Mouse (Mus musculus): ENCODE results near the gene 4933403O08Rik.

The 4933403O08Rik gene

GRCm38 (mm10) chrX:112238749-112239148 is at the start of gene 4933403O08Rik:
Gene 4933403O08Rik, plus strand, starts transcription at chrX:112239049.
- no peak for DNase-seq

- DNase-seq: no peak
These were observed 4.1 kb downstream of the 4933403O08Rik start for GRCm38 (mm10) chrX:112242916-112243315.

DNA sequence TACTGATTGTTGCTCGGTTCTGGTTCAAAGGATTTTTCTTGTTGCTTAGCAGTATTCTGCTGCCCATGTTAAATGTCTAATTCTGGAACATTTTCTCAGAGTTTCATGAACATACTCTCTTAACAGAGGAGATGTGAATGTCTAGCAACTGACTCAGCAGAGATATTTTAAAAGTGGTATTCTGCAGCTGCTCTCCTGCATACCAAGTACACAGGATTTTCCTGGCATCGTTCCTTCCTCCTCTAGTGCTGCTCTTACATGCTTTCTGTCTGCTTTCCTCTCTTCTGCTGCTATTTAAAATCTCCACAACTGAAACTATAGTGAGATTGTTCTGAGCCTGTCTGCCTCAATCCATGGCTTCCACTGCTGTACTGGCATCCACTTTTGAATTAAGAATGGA is 16.7 kb downstream of the 4933403O08Rik start:
- DNase-seq: peak; percentile 57

- DNase-seq: no peak
These were observed 34.7 kb downstream of the 4933403O08Rik start for GRCm38 (mm10) chrX:112273550-112273949.

Measured in right cerebral cortex, adult 18-20 months (tissue).